Mouse (Mus musculus) monocyte, adult 59 days (primary cell): ENCODE measurements around the gene Tas2r103. TPM values are rescaled to one million over a fixed set of nuclear protein-coding genes. Genes with fewer than 3 reads are reported as not detected.

Experiments
- total RNA-seq, 2 experiments: library from RNA; stranded (reverse); gene quantifications; one replicate each; pipeline ENCODE4 v1.2.4; 2023

The Tas2r103 gene
- not detected for total RNA-seq

GRCm38 (mm10) chr6:133037001-133037400 is at the start of gene Tas2r103:
TSS of gene Tas2r103 (minus strand) at chr6:133037101.

DNA sequence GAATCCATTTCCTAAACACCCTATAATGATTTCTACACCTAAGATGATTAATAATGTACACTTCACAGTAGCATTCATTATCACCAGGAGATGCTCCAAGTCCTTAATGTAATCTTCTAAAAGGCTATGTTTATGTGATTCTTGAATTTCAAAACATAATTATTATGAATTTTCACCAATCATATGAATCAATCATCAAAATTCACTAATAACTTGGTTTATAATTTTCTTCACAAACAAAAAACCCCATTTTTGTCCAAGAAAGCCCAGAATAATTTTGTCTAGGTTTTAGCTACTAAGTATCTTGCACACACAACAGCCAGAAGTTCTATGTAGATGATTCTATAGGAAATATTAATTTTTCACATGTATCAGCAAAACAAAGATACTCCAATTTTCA is 18.8 kb upstream of the Tas2r103 start, which contains the start of gene Tas2r140:
TSS of gene Tas2r140 (minus strand) at position 101 of the 400 bp plus-strand sequence.

Other genes starting within 250 kb of the Tas2r103 start
- gene Tas2r117, start 234.3 kb downstream of the Tas2r103 start, total RNA-seq = not detected
- not detected for gene Tas2r123, start 190.0 kb downstream of the Tas2r103 start, total RNA-seq
- not detected for gene Tas2r116, start 181.7 kb downstream of the Tas2r103 start, total RNA-seq
- gene Tas2r110, start 169.1 kb downstream of the Tas2r103 start, total RNA-seq = not detected
- gene Tas2r113, start 144.1 kb downstream of the Tas2r103 start, total RNA-seq = not detected
- gene Tas2r125, start 127.5 kb downstream of the Tas2r103 start, total RNA-seq = not detected
- not detected for gene Tas2r129, start 86.0 kb downstream of the Tas2r103 start, total RNA-seq
- gene Tas2r131, start 79.2 kb downstream of the Tas2r103 start, total RNA-seq = not detected
- gene Tas2r109, start 56.1 kb downstream of the Tas2r103 start, total RNA-seq = not detected
- not detected for gene Tas2r140, start 18.7 kb upstream of the Tas2r103 start, total RNA-seq
- gene Smim10l1, start 67.8 kb upstream of the Tas2r103 start, total RNA-seq = 10 to 100 TPM; 18.4 to 19.1 TPM